Mouse (Mus musculus) small intestine, adult 2 months (tissue): ENCODE results near the gene Gm20708.

ENCODE experiments used
- CTCF ChIP-seq: fragments of 200-500 bp; IDR thresholded peaks from 2 replicates; pipeline ENCODE4 v1.5.1; 2012; ENCODE audit warnings: low read depth, mild to moderate bottlenecking, control low read depth, inconsistent platforms, low read length, moderate library complexity, mixed read lengths; ENCODE audit not compliant: insufficient replicate concordance, insufficient read length; ENCODE audit errors: extremely low read depth
- POLR2A ChIP-seq: fragments of 200-500 bp; IDR thresholded peaks from 2 replicates; pipeline ENCODE4 v1.6.1; 2012; ENCODE audit warnings: low read depth, mild to moderate bottlenecking, control low read depth, inconsistent platforms, low read length, moderate library complexity

GRCm38 (mm10) chr11:117832086-117832969 lies 22.9 kb downstream of the Gm20708 start:
- TF ChIP-seq CTCF (peak; percentile 83), POLR2A (peak; percentile 71)
